Mouse (Mus musculus): ENCODE results near the gene Cfb.
"Not testable (repeated sequence)": the region's sequence is repeated elsewhere in the genome, so short reads cannot be mapped to it uniquely, and the experiment has no call there.

The Cfb gene

GRCm38 (mm10) chr17:34837464-34838324 lies 24.6 kb downstream of the Cfb start:
- DNase-seq (ENCODE audit: low spot score in 2 of 2): no peak

GRCm38 (mm10) chr17:34836856-34837221 lies 25.5 kb downstream of the Cfb start, which contains the start of the genes Stk19 and Dxo:
Gene Stk19, minus strand, starts transcription at chr17:34836945.
Gene Dxo, plus strand, starts transcription at chr17:34837019.
- peak; percentile 93 to 94 for DNase-seq (ENCODE audit: low spot score in 2 of 2)

- DNase-seq (ENCODE audit: low spot score in 2 of 2): no peak
These were observed 26.0 kb downstream of the Cfb start for GRCm38 (mm10) chr17:34836155-34836855.

GRCm38 (mm10) chr17:34830776-34831175 lies 31.5 kb downstream of the Cfb start:
- DNase-seq (ENCODE audit: low spot score in 2 of 2): not testable (repeated sequence)

- DNase-seq (ENCODE audit: low spot score in 2 of 2): no peak
These were observed 47.4 kb downstream of the Cfb start for GRCm38 (mm10) chr17:34814818-34815370.

- DNase-seq (ENCODE audit: low spot score in 2 of 2): not testable (repeated sequence)
These were observed 48.6 kb downstream of the Cfb start for GRCm38 (mm10) chr17:34813747-34814146.

- DNase-seq (ENCODE audit: low spot score in 2 of 2): no peak
These were observed 51.0 kb downstream of the Cfb start for GRCm38 (mm10) chr17:34811275-34811674.

- DNase-seq (ENCODE audit: low spot score in 2 of 2): not testable (repeated sequence)
These were observed 51.5 kb downstream of the Cfb start for GRCm38 (mm10) chr17:34810811-34811210.

- DNase-seq (ENCODE audit: low spot score in 2 of 2): not testable (repeated sequence)
These were observed 51.9 kb downstream of the Cfb start for GRCm38 (mm10) chr17:34810411-34810810.

GRCm38 (mm10) chr17:34808599-34809205 lies 53.6 kb downstream of the Cfb start:
- DNase-seq (ENCODE audit: low spot score in 2 of 2): no peak

GRCm38 (mm10) chr17:34807176-34807575 lies 55.1 kb downstream of the Cfb start:
- DNase-seq (ENCODE audit: low spot score in 2 of 2): no peak

Measured in spleen, postnatal 36 days (tissue).